Comparison of ENCODE assay signal across 7 mouse cellular contexts in genomic region chr4:70451750-70452149, GRCm38 (mm10). TPM values are rescaled to one million over a fixed set of nuclear protein-coding genes. Genes with fewer than 3 reads are reported as not detected.
DNase-seq lines count a peak whose midpoint lies in the region; ATAC-seq and TF ChIP-seq lines count a peak whose summit lies in the region.

No protein-coding gene starts in this region.

- TF ChIP-seq CTCF in Patski (IDR thresholded peaks at IDR 0.05) = peak; percentile 49

- 0% methylated on average over 2 of the region's 2 CpGs for WGBS in midbrain, embryonic 10.5 days
- 1% methylated on average over 2 of the region's 2 CpGs for WGBS in midbrain, embryonic 16.5 days
- WGBS in neural tube, embryonic 14.5 days = 1% methylated on average over 2 of the region's 2 CpGs

- no peaks in the 10 kb centered on the region for H3K4me1 ChIP-seq in midbrain, embryonic 10.5 days
- H3K4me1 ChIP-seq in midbrain, embryonic 16.5 days (ENCODE audit: control insufficient read depth, insufficient read depth, low read length) = no peaks in the 10 kb centered on the region
- H3K4me1 ChIP-seq in neural tube, embryonic 14.5 days (ENCODE audit: control insufficient read depth, insufficient read depth, low read length) = no peaks in the 10 kb centered on the region

- POLR2A ChIA-PET in Patski (lab: Charles Lee) = no interaction called here

- CTCF ChIA-PET in Patski (lab: Charles Lee) = interaction anchor here (1.2 to 3.0 kb wide), 5 partner anchors 9 to 150 kb away, joined by 3 to 15 read pairs (median 5); no protein-coding TSS in a partner anchor

- no peak overlapping the region for H3K9ac ChIP-seq in midbrain, embryonic 16.5 days (ENCODE audit: low read depth, low read length)
- H3K9ac ChIP-seq in neural tube, embryonic 14.5 days (replicated peaks; ENCODE audit: low read depth, low read length) = no peak overlapping the region

- in situ Hi-C loops in Patski (cut with MboI; ENCODE audit: low pct_unique_long_range_greater_than_20kb) = no loop called here

- DNase-seq in midbrain, embryonic 10.5 days (ENCODE audit: low spot score) = peak; percentile 22
- peak; percentile 19 for DNase-seq in Patski (ENCODE audit: low read depth, low spot score)
- peak; percentile 35 for DNase-seq in cerebellum, adult 11 months
- DNase-seq in frontal cortex, postnatal 36 days (ENCODE audit: low spot score in 2 of 2) = peak; percentile 22 to 66
- DNase-seq in left cerebral cortex, postnatal 36 days (ENCODE audit: low spot score in 2 of 2) = peak; percentile 12 to 28

- no peaks in the 10 kb centered on the region for H3K27me3 ChIP-seq in midbrain, embryonic 10.5 days (ENCODE audit: low read depth, poor library complexity, severe bottlenecking)
- no peaks in the 10 kb centered on the region for H3K27me3 ChIP-seq in midbrain, embryonic 16.5 days (ENCODE audit: control insufficient read depth, insufficient read depth, low read depth, low read length)
- H3K27me3 ChIP-seq in Patski = no peaks in the 10 kb centered on the region
- H3K27me3 ChIP-seq in neural tube, embryonic 14.5 days (ENCODE audit: control insufficient read depth, insufficient read depth, low read length) = no peaks in the 10 kb centered on the region

- no peak overlapping the region for H3K27ac ChIP-seq in midbrain, embryonic 10.5 days (replicated peaks)
- no peak overlapping the region for H3K27ac ChIP-seq in midbrain, embryonic 16.5 days (ENCODE audit: low read length)
- no peak overlapping the region for H3K27ac ChIP-seq in neural tube, embryonic 14.5 days (ENCODE audit: low read depth, low read length)

- intact Hi-C loops in left cerebral cortex, postnatal 36 days (cut with DNase I) = loop anchor here (1.0 to 5.0 kb wide), 3 partner anchors 81 to 151 kb away; partner anchors contain the start of gene Megf9

- no peak overlapping the region for H3K4me3 ChIP-seq in midbrain, embryonic 10.5 days
- H3K4me3 ChIP-seq in midbrain, embryonic 16.5 days (ENCODE audit: low read depth, low read length) = no peak overlapping the region
- H3K4me3 ChIP-seq in neural tube, embryonic 14.5 days (ENCODE audit: low read depth, low read length) = no peak overlapping the region

- no peak overlapping the region for H3K4me2 ChIP-seq in midbrain, embryonic 16.5 days (ENCODE audit: low read length)
- H3K4me2 ChIP-seq in neural tube, embryonic 14.5 days (ENCODE audit: low read depth, low read length) = no peak overlapping the region

- H3K9me3 ChIP-seq in midbrain, embryonic 10.5 days (replicated peaks) = no peaks in the 10 kb centered on the region
- no peaks in the 10 kb centered on the region for H3K9me3 ChIP-seq in midbrain, embryonic 16.5 days (replicated peaks; ENCODE audit: control insufficient read depth, low read length, poor library complexity, severe bottlenecking)
- no peaks in the 10 kb centered on the region for H3K9me3 ChIP-seq in neural tube, embryonic 14.5 days (ENCODE audit: control insufficient read depth, low read length)

- peaks cover 22% of the 10 kb centered on the region; the same call in 1 of the 2 replicates for H3K36me3 ChIP-seq in midbrain, embryonic 10.5 days
- peaks cover 4% of the 10 kb centered on the region; the same call in 1 of the 2 replicates for H3K36me3 ChIP-seq in midbrain, embryonic 16.5 days (ENCODE audit: control insufficient read depth, insufficient read depth, low read length)
- H3K36me3 ChIP-seq in neural tube, embryonic 14.5 days (ENCODE audit: control insufficient read depth, insufficient read depth, low read length) = no peaks in the 10 kb centered on the region

- no peak; the same call in 1 of the 2 replicates for ATAC-seq in midbrain, embryonic 16.5 days
- peak; percentile 44 for ATAC-seq in Patski
- ATAC-seq in neural tube, embryonic 14.5 days (ENCODE audit: low read depth) = peak; percentile 60; the same call in 1 of the 2 replicates

RNA-seq across cellular contexts. Expression of gene Cdk5rap2, which starts 41.5 kb away (rescaled TPM):
- 21.7 and 24.7 TPM in 2 replicates for polyA plus RNA-seq in midbrain, embryonic 10.5 days (2016; fragmentation: Nextera tagmentation; extraction: Ambion mirVana)
- polyA plus RNA-seq in midbrain, embryonic 16.5 days (2015; fragmentation: Nextera tagmentation; extraction: Ambion mirVana) = 6.0 and 7.7 TPM in 2 replicates
- 36.3 TPM for polyA plus RNA-seq in Patski (2021)
- total RNA-seq in left cerebral cortex, postnatal 36 days (2021) = 10 to 100 TPM in 1 of 2 experiments, 1 to 10 TPM in 1; 6.8 to 10.0 TPM
- 10.9 and 15.6 TPM in 2 replicates for polyA plus RNA-seq in neural tube, embryonic 14.5 days (2014; fragmentation: Nextera tagmentation; extraction: Ambion mirVana)
